Comparison of ENCODE assay signal across 8 mouse cellular contexts in genomic region chr5:66337025-66337968, GRCm38 (mm10).
DNase-seq lines count a peak whose midpoint lies in the region; ATAC-seq and TF ChIP-seq lines count a peak whose summit lies in the region.

No protein-coding gene starts in this region.

- WGBS in liver, embryonic 14.5 days (ENCODE audit: insufficient replicate concordance): 6% methylated on average over 36 of the region's 38 CpGs
- WGBS in neural tube, embryonic 12.5 days: 3% methylated on average over 38 of the region's 38 CpGs

- H3K9me3 ChIP-seq in liver, embryonic 14.5 days (ENCODE audit: control insufficient read depth, low read length): no peaks in the 10 kb centered on the region
- no peaks in the 10 kb centered on the region for H3K9me3 ChIP-seq in neural tube, embryonic 12.5 days

- DNase-seq in layer of hippocampus, postnatal 36 days: peak; percentile 29 to 40
- no peak for DNase-seq in layer of hippocampus, adult 11-12 months (ENCODE audit: low spot score)
- peak; percentile 64 to 77 for DNase-seq in cerebellum, postnatal 25 days
- DNase-seq in gastrocnemius, postnatal 36 days: peak; percentile 27 to 40
- no peak for DNase-seq in liver, embryonic 14.5 days (ENCODE audit: low read depth in 3 of 3, low spot score in 3 of 3)
- DNase-seq in thymus, postnatal 4 days: peak; percentile 70

- no peak overlapping the region for H3K9ac ChIP-seq in liver, embryonic 14.5 days (replicated peaks)
- H3K9ac ChIP-seq in neural tube, embryonic 12.5 days: peak overlapping the region; percentile 61

- TF ChIP-seq CTCF in liver, embryonic 14.5 days (IDR thresholded peaks at IDR 0.05; ENCODE audit: low read depth): no peak

- no peaks in the 10 kb centered on the region for H3K4me1 ChIP-seq in liver, embryonic 14.5 days (replicated peaks; ENCODE audit: control insufficient read depth in 2 of 2, insufficient read depth in 2 of 2, low read length in 1 of 2)
- H3K4me1 ChIP-seq in neural tube, embryonic 12.5 days: peaks cover 34% of the 10 kb centered on the region

- peak; percentile 52 for ATAC-seq in inflammation-experienced regulatory T-cells, adult 6 months
- no peak for ATAC-seq in liver, embryonic 14.5 days (ENCODE audit: insufficient read depth)
- ATAC-seq in neural tube, embryonic 12.5 days (ENCODE audit: low FRiP score, low read depth): peak; percentile 75

- H3K4me2 ChIP-seq in liver, embryonic 14.5 days (ENCODE audit: low read depth): peak overlapping the region; percentile 45
- H3K4me2 ChIP-seq in neural tube, embryonic 12.5 days (replicated peaks): peak overlapping the region; percentile 78

- H3K4me3 ChIP-seq in liver, embryonic 14.5 days (ENCODE audit: insufficient read depth in 1 of 2, low read depth in 2 of 2, low read length in 2 of 2): peak overlapping the region in 1 of 2 experiments; percentile 1; a peak in 1 of 4 replicates
- H3K4me3 ChIP-seq in neural tube, embryonic 12.5 days: peak overlapping the region; percentile 34

- TF ChIP-seq EP300 in liver, embryonic 14.5 days (IDR thresholded peaks at IDR 0.05; ENCODE audit: low read depth): no peak

- no peaks in the 10 kb centered on the region for H3K36me3 ChIP-seq in liver, embryonic 14.5 days (replicated peaks; ENCODE audit: control insufficient read depth, insufficient read depth, low read depth)
- no peaks in the 10 kb centered on the region for H3K36me3 ChIP-seq in neural tube, embryonic 12.5 days

- intact Hi-C loops in gastrocnemius, postnatal 36 days (cut with DNase I): no loop called here

- H3K27me3 ChIP-seq in liver, embryonic 14.5 days (ENCODE audit: control insufficient read depth, insufficient read depth, low read length): peaks cover 3% of the 10 kb centered on the region
- no peaks in the 10 kb centered on the region for H3K27me3 ChIP-seq in neural tube, embryonic 12.5 days (replicated peaks)

- no peak overlapping the region for H3K27ac ChIP-seq in liver, embryonic 14.5 days
- H3K27ac ChIP-seq in neural tube, embryonic 12.5 days: no peak overlapping the region

Comparison
In these comparisons a context has a peak if more than half of its experiments do, and no peak if none do; other contexts are left out.
1. DNase-seq: peak in layer of hippocampus, postnatal 36 days (2 of 2), cerebellum, postnatal 25 days (2 of 2), gastrocnemius, postnatal 36 days (2 of 2) and thymus, postnatal 4 days (single experiment); none in layer of hippocampus, adult 11-12 months (single experiment) and liver, embryonic 14.5 days (0 of 3).